Mouse (Mus musculus) cerebellum, postnatal 10 days (tissue): ENCODE measurements at regions not wholly inside any gene's neighbourhood (a gene's known extent, or its start where the extent isn't known, plus 50 kb on each side); places are given as distances from the start of the nearest gene placed in this dataset.

Source experiments
- DNase-seq, 2 experiments: peaks; one replicate each; pipeline ENCODE4 v3.0.0; 2021; ENCODE audit warnings: mixed read lengths in 2 of 2

GRCm38 (mm10) chr13:52017598-52018190 is 171.2 kb downstream of the Gadd45g start:
- DNase-seq, result peak; percentile 77 to 80

- no peak for DNase-seq
Measured at GRCm38 (mm10) chr13:52019647-52020046, 173.2 kb downstream of the Gadd45g start.

- DNase-seq, result no peak
Measured at GRCm38 (mm10) chr13:52021150-52021549, 174.7 kb downstream of the Gadd45g start.

GRCm38 (mm10) chr13:52021828-52022227 is 175.3 kb downstream of the Gadd45g start:
- no peak for DNase-seq

GRCm38 (mm10) chr13:52022529-52022928 is 176.1 kb downstream of the Gadd45g start:
- no peak for DNase-seq

- DNase-seq, result peak; percentile 62 to 69
Measured at GRCm38 (mm10) chr13:52024349-52024748, 177.9 kb downstream of the Gadd45g start.

- no peak for DNase-seq
Measured at GRCm38 (mm10) chr13:52024832-52025481, 178.5 kb downstream of the Gadd45g start.

GRCm38 (mm10) chr13:52025482-52025848 is 179.0 kb downstream of the Gadd45g start:
- peak; percentile 91 to 94 for DNase-seq

- DNase-seq, result no peak
Measured at GRCm38 (mm10) chr13:52026291-52026690, 179.8 kb downstream of the Gadd45g start.

GRCm38 (mm10) chr13:52029868-52030422 is 183.5 kb downstream of the Gadd45g start:
- DNase-seq, result no peak

GRCm38 (mm10) chr13:52031465-52031864 is 185.0 kb downstream of the Gadd45g start:
- DNase-seq, result no peak

GRCm38 (mm10) chr13:52035731-52036130 is 189.3 kb downstream of the Gadd45g start:
- DNase-seq, result no peak

- DNase-seq, result no peak
Measured at GRCm38 (mm10) chr13:52036351-52036750, 189.9 kb downstream of the Gadd45g start.

GRCm38 (mm10) chr13:52037218-52037617 is 190.7 kb downstream of the Gadd45g start:
- DNase-seq, result no peak

- DNase-seq, result peak; percentile 79 to 83
Measured at GRCm38 (mm10) chr13:52041467-52042421, 195.3 kb downstream of the Gadd45g start.

GRCm38 (mm10) chr13:52042867-52043266 is 196.4 kb downstream of the Gadd45g start:
- no peak for DNase-seq

GRCm38 (mm10) chr13:52043916-52044315 is 197.4 kb downstream of the Gadd45g start:
- no peak for DNase-seq

GRCm38 (mm10) chr13:52045349-52045748 is 198.9 kb downstream of the Gadd45g start:
- DNase-seq, result peak; percentile 73 to 83

GRCm38 (mm10) chr13:52046020-52046419 is 199.5 kb downstream of the Gadd45g start:
- DNase-seq, result peak; percentile 33 to 54

- DNase-seq, result no peak
Measured at GRCm38 (mm10) chr13:52046700-52047099, 200.2 kb downstream of the Gadd45g start.

GRCm38 (mm10) chr13:52047937-52048336 is 201.5 kb downstream of the Gadd45g start:
- no peak for DNase-seq

- no peak for DNase-seq
Measured at GRCm38 (mm10) chr13:52048777-52049176, 202.3 kb downstream of the Gadd45g start.

- DNase-seq, result no peak
Measured at GRCm38 (mm10) chr13:52049249-52049648, 202.8 kb downstream of the Gadd45g start.
